8 mouse cellular contexts compared by ENCODE assay signal in genomic region chr5:107986255-107986966, GRCm38 (mm10). TPM values are rescaled to one million over a fixed set of nuclear protein-coding genes. Genes with fewer than 3 reads are reported as not detected.
DNase-seq lines count a peak whose midpoint lies in the region; ATAC-seq and TF ChIP-seq lines count a peak whose summit lies in the region.

No protein-coding gene starts in this region.

- 0 out of 4 replicates have a peak, but pooled peaks cover 0 to 3% of the 10 kb centered on the region in 2 experiments for H3K4me1 ChIP-seq in ES-E14 (ENCODE audit: control insufficient read depth in 2 of 2, insufficient read depth in 2 of 2, low read length in 2 of 2, poor library complexity in 1 of 2)
- no peaks in the 10 kb centered on the region for H3K4me1 ChIP-seq in forebrain, embryonic 14.5 days (ENCODE audit: control insufficient read depth, insufficient read depth, low read length)
- peaks cover 13% of the 10 kb centered on the region for H3K4me1 ChIP-seq in hindbrain, embryonic 10.5 days (replicated peaks)
- H3K4me1 ChIP-seq in lung, embryonic 14.5 days (ENCODE audit: insufficient read depth), result no peaks in the 10 kb centered on the region

- peak overlapping the region; percentile 91 for H3K9ac ChIP-seq in ES-E14 (ENCODE audit: insufficient read depth, low read depth, low read length, poor library complexity, severe bottlenecking)
- H3K9ac ChIP-seq in forebrain, embryonic 14.5 days (ENCODE audit: low read length), result peak overlapping the region; percentile 83
- peak overlapping the region; percentile 77 for H3K9ac ChIP-seq in lung, embryonic 14.5 days

- H3K4me3 ChIP-seq in ES-E14 (ENCODE audit: insufficient read depth in 1 of 2, low read depth in 1 of 2, low read length in 2 of 2, poor library complexity in 1 of 2, severe bottlenecking in 1 of 2), result peak overlapping the region; percentile 97 to 99
- H3K4me3 ChIP-seq in forebrain, embryonic 14.5 days (ENCODE audit: low read depth, low read length), result peak overlapping the region; percentile 83
- peak overlapping the region; percentile 67 for H3K4me3 ChIP-seq in hindbrain, embryonic 10.5 days
- peak overlapping the region; percentile 77 for H3K4me3 ChIP-seq in lung, embryonic 14.5 days (ENCODE audit: low read depth, low read length)

- WGBS in forebrain, embryonic 14.5 days, result 1% methylated on average over 39 of the region's 54 CpGs
- WGBS in hindbrain, embryonic 10.5 days, result under 1% methylated on average over 54 of the region's 54 CpGs
- WGBS in lung, embryonic 14.5 days, result under 1% methylated on average over 44 of the region's 54 CpGs

- DNase-seq in ES-E14 (ENCODE audit: low read depth, low spot score), result peak; percentile 47
- peak; percentile 81 for DNase-seq in cerebellum, adult 11-12 months
- DNase-seq in forebrain, embryonic 14.5 days (ENCODE audit: low spot score), result peak; percentile 83
- DNase-seq in hindbrain, embryonic 10.5 days (ENCODE audit: low spot score), result peak; percentile 69
- peak; percentile 74 for DNase-seq in layer of hippocampus, adult 9-10 months (ENCODE audit: low spot score)
- DNase-seq in lung, embryonic 14.5 days, result peak; percentile 83
- peak; percentile 51 for DNase-seq in testis, postnatal 10 days (ENCODE audit: low spot score)

- no peaks in the 10 kb centered on the region for H3K36me3 ChIP-seq in ES-E14 (ENCODE audit: control insufficient read depth, insufficient read depth, low read length, poor library complexity, severe bottlenecking)
- H3K36me3 ChIP-seq in forebrain, embryonic 14.5 days (ENCODE audit: control insufficient read depth, insufficient read depth, low read length), result no peaks in the 10 kb centered on the region
- H3K36me3 ChIP-seq in hindbrain, embryonic 10.5 days, result no peaks in the 10 kb centered on the region
- H3K36me3 ChIP-seq in lung, embryonic 14.5 days (ENCODE audit: insufficient read depth), result no peaks in the 10 kb centered on the region

- peak overlapping the region; percentile 48; the same call in 1 of the 2 replicates for H3K27ac ChIP-seq in ES-E14 (ENCODE audit: insufficient read depth, low read depth, low read length, poor library complexity, severe bottlenecking)
- peak overlapping the region; percentile 94 for H3K27ac ChIP-seq in forebrain, embryonic 14.5 days (ENCODE audit: low read depth, low read length)
- peak overlapping the region; percentile 95 for H3K27ac ChIP-seq in hindbrain, embryonic 10.5 days
- H3K27ac ChIP-seq in lung, embryonic 14.5 days (ENCODE audit: low read depth), result peak overlapping the region; percentile 90

- no peaks in the 10 kb centered on the region for H3K27me3 ChIP-seq in forebrain, embryonic 14.5 days (replicated peaks; ENCODE audit: control insufficient read depth, insufficient read depth, low read length)
- H3K27me3 ChIP-seq in hindbrain, embryonic 10.5 days (ENCODE audit: insufficient read depth, poor library complexity, severe bottlenecking), result no peaks in the 10 kb centered on the region
- no peaks in the 10 kb centered on the region for H3K27me3 ChIP-seq in lung, embryonic 14.5 days (ENCODE audit: insufficient read depth, low read length)

- in situ Hi-C loops in ES-E14 (cut with MboI; ENCODE audit: low sequenced_read_pairs in 2 of 2, unreplicated experiment in 2 of 2), result no loop called here

- peak overlapping the region; percentile 68 for H3K4me2 ChIP-seq in forebrain, embryonic 14.5 days (ENCODE audit: low read length)
- peak overlapping the region; percentile 84 for H3K4me2 ChIP-seq in lung, embryonic 14.5 days

- TF ChIP-seq CTCF in lung, embryonic 14.5 days (IDR thresholded peaks at IDR 0.05; ENCODE audit: low read depth), result peak; percentile 74

- H3K9me3 ChIP-seq in ES-E14 (ENCODE audit: control insufficient read depth, insufficient read depth, low read depth, low read length), result no peaks in the 10 kb centered on the region
- H3K9me3 ChIP-seq in forebrain, embryonic 14.5 days (replicated peaks; ENCODE audit: control insufficient read depth, low read length), result no peaks in the 10 kb centered on the region
- no peaks in the 10 kb centered on the region for H3K9me3 ChIP-seq in hindbrain, embryonic 10.5 days
- H3K9me3 ChIP-seq in lung, embryonic 14.5 days (ENCODE audit: low read depth, low read length), result no peaks in the 10 kb centered on the region

- peak; percentile 70 for ATAC-seq in forebrain, embryonic 14.5 days
- peak; percentile 85 for ATAC-seq in lung, embryonic 14.5 days (ENCODE audit: insufficient read depth)
- peak; percentile 80 for ATAC-seq in neutrophil, adult 5-6 weeks (ENCODE audit: extremely low read depth, insufficient number of reproducible peaks, low FRiP score, poor library complexity, severe bottlenecking)

TF ChIP-seq in ES-E14, 5 proteins besides CTCF, POLR2A, EP300 and RAD21:
- no peak for TF ChIP-seq ZNF384 (IDR thresholded peaks at IDR 0.05; ENCODE audit: low read depth, low read length)
- peak; percentile 12; the same call in 1 of the 2 replicates for TF ChIP-seq HCFC1 (IDR thresholded peaks at IDR 0.05; ENCODE audit: borderline replicate concordance, insufficient read depth, low read length)
- no peak for TF ChIP-seq MAFK (IDR thresholded peaks at IDR 0.05; ENCODE audit: insufficient read depth, low read depth, low read length)
- TF ChIP-seq ZC3H11A (IDR thresholded peaks at IDR 0.05; ENCODE audit: borderline replicate concordance, low read depth, low read length), result no peak
- no peak for TF ChIP-seq CHD2 (IDR thresholded peaks at IDR 0.05; ENCODE audit: low read depth, low read length)
TF ChIP-seq in ES-E14: peak in this region for 1.

RNA-seq across cellular contexts. Expression of gene Fam69a, which starts 0.5 kb away (rescaled TPM):
- 7.5 and 7.6 TPM in 2 replicates for total RNA-seq in ES-E14 (2012; rRNA removed)
- 34.1 and 34.2 TPM in 2 replicates for polyA plus RNA-seq in forebrain, embryonic 14.5 days (2014; fragmentation: Nextera tagmentation; extraction: Ambion mirVana)
- polyA plus RNA-seq in hindbrain, embryonic 10.5 days (2016; fragmentation: Nextera tagmentation; extraction: Ambion mirVana), result 18.6 and 22.2 TPM in 2 replicates
- polyA plus RNA-seq in lung, embryonic 14.5 days (2014; fragmentation: Nextera tagmentation; extraction: Ambion mirVana), result 20.0 and 22.6 TPM in 2 replicates
- 39.3 and 44.8 TPM in 2 replicates for total RNA-seq in neutrophil, adult 5-6 weeks (2017)

Comparison
In these comparisons a context has a peak if more than half of its experiments do, and no peak if none do; other contexts are left out.
1. Peak in every context shown above with its lines: DNase-seq, ATAC-seq, H3K4me3 ChIP-seq and H3K27ac ChIP-seq.